Mouse (Mus musculus) T-helper 1 cell (primary cell): ENCODE results near the gene Pde7b.

Experiments used
- in situ Hi-C: fragments of 300-600 bp; cut with MboI, MseI; formaldehyde crosslinking; loops from one replicate; pipeline ENCODE4 v1.15.1; 2025; ENCODE audit warnings: high pct_unique_total_duplicates

Gene Pde7b

GRCm38 (mm10) chr10:20362450-20363118 lies 362.3 kb downstream of the Pde7b start:
- in situ Hi-C loops, result no loop called here

- in situ Hi-C loops, result no loop called here
These were observed 363.1 kb downstream of the Pde7b start for GRCm38 (mm10) chr10:20361542-20362449.

GRCm38 (mm10) chr10:20348894-20349293 lies 376.0 kb downstream of the Pde7b start:
- in situ Hi-C loops, result loop anchor here (25.0 kb wide), 1 partner anchor 963 kb away; no protein-coding TSS in a partner anchor
